Mouse (Mus musculus) kidney, postnatal 14 days (tissue): ENCODE measurements at regions not wholly inside any gene's neighbourhood (a gene's known extent, or its start where the extent isn't known, plus 50 kb on each side); places are given as distances from the start of the nearest gene placed in this dataset.

Experiments used
- DNase-seq: peaks from one replicate; pipeline ENCODE4 v3.0.0; 2022; ENCODE audit warnings: mixed read lengths

DNA sequence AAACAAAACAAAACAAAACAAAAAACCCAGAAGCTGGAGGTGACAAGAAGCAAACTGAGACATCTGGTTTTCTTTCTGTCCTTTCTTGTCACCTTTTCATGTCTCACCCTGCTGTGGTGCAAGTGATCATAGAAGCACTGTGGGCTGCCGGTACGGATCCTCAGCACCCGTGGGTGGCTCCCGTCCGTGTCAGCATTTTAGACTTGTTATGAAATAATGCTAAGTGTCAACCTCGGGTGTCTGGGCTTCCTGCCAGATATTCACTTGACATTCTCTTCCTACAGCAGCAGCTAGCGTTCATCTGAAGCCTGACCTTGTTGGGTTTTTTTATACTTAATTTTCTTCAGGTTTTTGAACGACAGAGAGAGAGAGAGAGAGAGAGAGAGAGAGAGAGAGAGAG lies 404.7 kb downstream of the Pla2g4a start:
- peak; percentile 48 for DNase-seq

GRCm38 (mm10) chr1:149555355-149556007 lies 405.6 kb downstream of the Pla2g4a start:
- no peak for DNase-seq

- DNase-seq = no peak
These were observed 415.0 kb downstream of the Pla2g4a start for GRCm38 (mm10) chr1:149546076-149546475.

- DNase-seq = no peak
These were observed 419.7 kb downstream of the Pla2g4a start for GRCm38 (mm10) chr1:149541386-149541785.

GRCm38 (mm10) chr1:149533651-149534050 lies 427.4 kb downstream of the Pla2g4a start:
- DNase-seq = no peak
